Mouse (Mus musculus) stomach, embryonic 15.5 days (tissue): Measurements from ENCODE around the gene Paqr9. TPM values are rescaled to one million over a fixed set of nuclear protein-coding genes. Genes with fewer than 3 reads are reported as not detected.

Experiments used
- ATAC-seq: fragments of 200-750 bp; cut with Nextera tagmentation; 2 replicates; pipeline ENCODE4 v1.8.0; 2017; ENCODE audit warnings: low read depth, moderate number of reproducible peaks, moderate TSS enrichment; ENCODE audit not compliant: insufficient read depth, low FRiP score
- H3K27ac ChIP-seq: fragments of 300-500 bp; sonication (generic); 2 replicates; pipeline ENCODE4 v1.5.1; 2015; ENCODE audit warnings: mild to moderate bottlenecking, inconsistent platforms
- H3K27me3 ChIP-seq: fragments of 300-500 bp; sonication (generic); replicated peaks from 2 replicates; pipeline ENCODE4 v1.6.1; 2015; ENCODE audit warnings: inconsistent platforms
- H3K36me3 ChIP-seq: fragments of 300-500 bp; sonication (generic); 2 replicates; pipeline ENCODE4 v1.6.1; 2015; ENCODE audit warnings: inconsistent platforms
- H3K4me1 ChIP-seq: fragments of 300-500 bp; sonication (generic); 2 replicates; pipeline ENCODE4 v1.6.1; 2015; ENCODE audit warnings: inconsistent platforms
- H3K4me2 ChIP-seq: fragments of 300-500 bp; sonication (generic); 2 replicates; pipeline ENCODE4 v1.6.1; 2015; ENCODE audit warnings: mild to moderate bottlenecking, inconsistent platforms
- H3K4me3 ChIP-seq: fragments of 300-500 bp; sonication (generic); replicated peaks from 2 replicates; pipeline ENCODE4 v1.5.1; 2015; ENCODE audit warnings: inconsistent platforms
- H3K9ac ChIP-seq: fragments of 300-500 bp; sonication (generic); 2 replicates; pipeline ENCODE4 v1.6.1; 2015; ENCODE audit warnings: inconsistent platforms
- H3K9me3 ChIP-seq: fragments of 300-500 bp; sonication (generic); 2 replicates; pipeline ENCODE4 v1.6.1; 2016; ENCODE audit warnings: inconsistent platforms
- WGBS: fragments of 180-500 bp; shearing (Covaris S2); methylation state at CpG from one replicate; pipeline ENCODE4 v1.1.7; 2015; 5-methylcytosine and 5-hydroxymethylcytosine counted together
- polyA plus RNA-seq: library from polyadenylated mRNA; unstranded; fragments of >200 nt; fragmentation: Nextera tagmentation; extraction: Ambion mirVana; gene quantifications from 2 replicates; pipeline ENCODE4 v1.2.1, GENCODE M21; 2015

Gene Paqr9
- polyA plus RNA-seq, 1 experiment from 2014 or later: 1.3 TPM

GRCm38 (mm10) chr9:95588070-95588469 lies 28.6 kb downstream of the Paqr9 start:
- 89% methylated on average over 7 of the region's 7 CpGs for WGBS
- Histone ChIP-seq H3K4me3 (no peak overlapping the region), H3K9me3 (no peaks in the 10 kb centered on the region), H3K9ac (no peak overlapping the region), H3K27ac (no peak overlapping the region), H3K4me1 (no peaks in the 10 kb centered on the region), H3K4me2 (no peak overlapping the region), H3K36me3 (no peaks in the 10 kb centered on the region), H3K27me3 (no peaks in the 10 kb centered on the region)
- no peak; the same call in 1 of the 2 replicates for ATAC-seq

DNA sequence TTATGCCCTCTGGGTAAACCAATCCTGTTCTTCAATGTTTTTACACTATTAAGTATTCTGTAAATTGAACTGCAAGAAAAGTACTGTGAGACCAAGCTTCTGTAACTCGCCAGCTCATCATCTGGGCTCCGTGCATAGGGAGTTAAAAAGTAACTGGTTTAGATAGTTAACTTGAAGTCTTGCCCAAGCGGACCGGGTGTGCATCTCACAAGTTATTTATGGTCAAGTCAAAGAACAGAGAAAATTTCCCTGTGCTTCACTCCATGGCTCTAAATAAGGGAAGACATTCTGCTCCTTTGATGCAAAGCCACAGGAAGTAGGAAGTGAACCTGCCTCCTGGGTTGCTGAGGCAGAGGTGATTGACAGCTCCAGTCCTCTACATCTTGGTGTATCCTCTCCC lies 34.8 kb downstream of the Paqr9 start:
- no peaks in the 10 kb centered on the region for H3K4me1 ChIP-seq
- no peak overlapping the region for H3K4me3 ChIP-seq
- no peak for ATAC-seq
- H3K36me3 ChIP-seq: no peaks in the 10 kb centered on the region
- H3K27ac ChIP-seq: no peak overlapping the region
- no peak overlapping the region for H3K9ac ChIP-seq
- H3K4me2 ChIP-seq: no peak overlapping the region
- H3K27me3 ChIP-seq: no peaks in the 10 kb centered on the region; the same call in 1 of the 2 replicates
- 75% methylated on average over 4 of the region's 4 CpGs for WGBS
- no peaks in the 10 kb centered on the region for H3K9me3 ChIP-seq

DNA sequence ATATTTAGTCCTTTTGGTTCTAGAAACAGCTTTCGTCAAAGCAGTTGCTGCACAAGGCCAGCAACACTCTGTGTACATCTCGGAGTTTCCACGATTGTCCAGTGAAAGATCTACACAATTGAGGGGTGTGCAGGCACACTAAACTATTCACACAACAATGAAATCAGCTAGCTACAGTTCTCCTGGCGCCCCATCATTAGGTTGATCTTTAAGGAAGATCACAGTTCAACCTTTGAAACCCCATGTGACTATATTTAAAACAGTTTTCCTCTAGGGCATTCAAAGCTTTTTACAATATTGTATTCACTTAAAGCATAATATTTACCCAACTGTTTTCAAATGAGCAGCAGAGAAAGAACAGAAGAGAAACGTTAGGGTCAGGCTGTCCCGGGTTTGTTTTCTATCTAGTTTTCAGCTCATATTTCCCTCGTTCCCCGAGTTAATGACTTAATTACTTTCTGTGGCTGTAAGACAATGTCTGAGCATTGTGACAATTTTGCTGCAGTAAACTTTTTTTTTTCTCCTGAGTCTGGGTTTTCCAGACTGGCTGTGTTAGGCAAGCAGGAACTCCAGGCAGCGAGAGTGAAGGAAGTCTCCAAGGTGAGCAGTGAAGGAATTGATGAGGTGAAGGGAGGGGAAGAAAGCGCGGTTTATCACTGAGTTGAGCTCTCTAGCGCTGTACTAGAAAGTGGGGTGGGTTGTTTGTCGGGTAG lies 38.2 kb downstream of the Paqr9 start:
- Histone ChIP-seq H3K36me3 (no peaks in the 10 kb centered on the region), H3K9me3 (no peaks in the 10 kb centered on the region), H3K4me2 (peak overlapping the region; percentile 36), H3K4me3 (0 out of 2 replicates have a peak overlapping the region, but pooled peaks have one; percentile 7), H3K27me3 (no peaks in the 10 kb centered on the region; the same call in 1 of the 2 replicates), H3K4me1 (no peaks in the 10 kb centered on the region), H3K9ac (no peak overlapping the region), H3K27ac (no peak overlapping the region)
- no peak for ATAC-seq
- 39% methylated on average over 13 of the region's 13 CpGs for WGBS

GRCm38 (mm10) chr9:95598179-95598721 lies 38.8 kb downstream of the Paqr9 start:
- no peaks in the 10 kb centered on the region; the same call in 1 of the 2 replicates for H3K27me3 ChIP-seq
- peak overlapping the region; percentile 36 for H3K4me2 ChIP-seq
- H3K9ac ChIP-seq: no peak overlapping the region
- ATAC-seq: no peak
- no peaks in the 10 kb centered on the region for H3K4me1 ChIP-seq
- no peaks in the 10 kb centered on the region for H3K36me3 ChIP-seq
- no peaks in the 10 kb centered on the region for H3K9me3 ChIP-seq
- no peak overlapping the region for H3K27ac ChIP-seq
- 36% methylated on average over 19 of the region's 19 CpGs for WGBS
- 0 out of 2 replicates have a peak overlapping the region, but pooled peaks have one; percentile 7 for H3K4me3 ChIP-seq

DNA sequence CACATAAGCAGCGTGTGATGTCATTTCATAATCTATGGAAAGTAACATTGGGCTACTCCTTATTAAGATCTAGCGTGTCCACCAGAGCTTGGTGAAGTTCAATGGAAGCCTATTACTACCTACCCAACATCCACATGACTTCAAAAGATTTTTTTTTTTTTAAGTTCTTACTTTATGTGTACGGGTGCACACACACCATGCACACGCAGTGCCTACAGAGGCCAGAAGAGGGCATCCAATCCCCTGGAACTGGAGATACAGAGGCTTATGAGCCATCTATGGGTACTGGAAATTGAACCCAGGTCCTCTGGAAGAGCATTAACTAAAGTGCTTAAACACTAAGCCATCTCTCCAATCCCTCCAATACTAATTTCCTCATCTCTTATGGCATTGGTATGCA lies 39.9 kb downstream of the Paqr9 start:
- Histone ChIP-seq H3K4me2 (no peak overlapping the region), H3K4me3 (no peak overlapping the region), H3K4me1 (no peaks in the 10 kb centered on the region), H3K36me3 (no peaks in the 10 kb centered on the region), H3K9me3 (no peaks in the 10 kb centered on the region), H3K9ac (no peak overlapping the region), H3K27ac (no peak overlapping the region), H3K27me3 (no peaks in the 10 kb centered on the region; the same call in 1 of the 2 replicates)
- WGBS: 81% methylated on average over 4 of the region's 4 CpGs
- no peak for ATAC-seq

DNA sequence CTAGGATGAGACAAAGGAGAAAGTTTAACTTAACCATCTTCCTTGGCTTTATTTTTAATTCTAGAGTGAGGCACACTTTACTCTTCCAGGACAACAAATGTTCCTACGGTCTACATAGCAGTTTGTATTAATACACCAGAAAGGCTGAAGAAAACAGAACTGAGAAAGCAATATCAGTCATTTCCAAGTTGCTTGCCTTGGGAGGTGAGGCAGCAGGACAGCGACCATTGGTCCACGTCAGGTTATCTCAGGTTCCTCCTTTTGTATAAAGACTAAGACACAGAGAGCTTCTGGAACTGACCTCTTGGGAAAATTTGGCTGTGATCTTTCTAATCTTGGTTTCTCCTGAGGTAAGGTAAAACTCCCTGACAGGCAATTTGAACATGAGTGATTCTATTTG lies 43.4 kb downstream of the Paqr9 start:
- Histone ChIP-seq H3K27ac (no peak overlapping the region), H3K9ac (no peak overlapping the region), H3K27me3 (no peaks in the 10 kb centered on the region; the same call in 1 of the 2 replicates), H3K4me1 (no peaks in the 10 kb centered on the region), H3K36me3 (no peaks in the 10 kb centered on the region), H3K9me3 (no peaks in the 10 kb centered on the region), H3K4me3 (no peak overlapping the region), H3K4me2 (no peak overlapping the region)
- WGBS: 64% methylated on average over 3 of the region's 3 CpGs
- no peak for ATAC-seq

DNA sequence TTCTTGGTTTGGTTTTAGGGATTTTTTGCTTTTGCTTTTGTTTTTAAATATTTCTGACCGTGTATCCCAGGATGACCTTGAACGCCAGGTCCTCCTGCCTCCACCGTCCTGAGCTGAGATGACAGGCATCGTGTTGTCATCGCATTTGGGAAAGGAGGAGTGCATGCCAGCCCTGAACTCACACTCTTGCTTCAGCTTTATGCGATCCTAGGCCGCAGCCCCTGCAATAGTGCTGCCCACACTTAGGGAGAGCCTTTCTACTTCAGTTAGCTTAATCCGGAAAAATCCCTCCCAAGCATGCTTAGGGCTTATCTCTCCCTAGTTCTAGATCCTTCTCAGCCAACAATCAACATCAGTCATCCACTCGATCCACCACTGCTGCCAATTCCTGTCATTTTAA lies 43.9 kb downstream of the Paqr9 start:
- Histone ChIP-seq H3K4me2 (no peak overlapping the region), H3K4me1 (no peaks in the 10 kb centered on the region), H3K9ac (no peak overlapping the region), H3K27me3 (no peaks in the 10 kb centered on the region; the same call in 1 of the 2 replicates), H3K4me3 (no peak overlapping the region), H3K27ac (no peak overlapping the region), H3K36me3 (no peaks in the 10 kb centered on the region), H3K9me3 (no peaks in the 10 kb centered on the region)
- no peak for ATAC-seq
- 79% methylated on average over 9 of the region's 9 CpGs for WGBS

GRCm38 (mm10) chr9:95607196-95607595 lies 47.7 kb downstream of the Paqr9 start:
- Histone ChIP-seq H3K4me2 (no peak overlapping the region), H3K27me3 (no peaks in the 10 kb centered on the region), H3K9ac (no peak overlapping the region), H3K36me3 (no peaks in the 10 kb centered on the region), H3K27ac (no peak overlapping the region), H3K4me1 (no peaks in the 10 kb centered on the region), H3K4me3 (no peak overlapping the region), H3K9me3 (no peaks in the 10 kb centered on the region)
- no peak for ATAC-seq
- WGBS: 63% methylated on average over 5 of the region's 5 CpGs

DNA sequence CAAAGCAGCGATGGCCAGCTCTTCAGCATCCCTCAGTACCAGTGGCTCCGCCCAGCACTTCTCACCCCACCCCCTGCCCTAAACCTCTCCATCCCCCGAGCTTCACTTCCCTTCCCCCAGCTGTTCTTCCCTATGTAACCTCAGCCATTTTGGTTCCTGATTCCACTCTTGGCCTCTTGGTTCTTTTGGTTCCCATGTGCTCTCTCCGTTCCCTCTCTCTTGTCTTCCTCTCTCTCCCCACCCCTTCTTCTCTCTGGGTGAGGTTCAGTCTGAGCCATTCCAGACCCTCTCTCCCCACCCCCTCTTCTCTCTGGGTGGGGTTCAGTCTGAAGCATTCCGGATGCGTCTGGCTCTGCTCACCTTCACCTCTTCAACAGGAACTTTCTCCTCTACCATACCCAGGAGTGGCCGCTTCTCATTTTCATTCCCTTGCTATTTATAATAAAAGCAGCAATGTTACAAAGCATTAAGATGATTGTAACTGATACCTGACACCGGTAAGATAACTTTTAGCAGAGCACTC lies 52.9 kb downstream of the Paqr9 start:
- WGBS: 78% methylated on average over 8 of the region's 8 CpGs
- Histone ChIP-seq H3K27ac (no peak overlapping the region), H3K9me3 (no peaks in the 10 kb centered on the region), H3K36me3 (no peaks in the 10 kb centered on the region), H3K4me1 (no peaks in the 10 kb centered on the region), H3K4me3 (no peak overlapping the region), H3K9ac (no peak overlapping the region), H3K4me2 (no peak overlapping the region), H3K27me3 (no peaks in the 10 kb centered on the region)
- ATAC-seq: no peak

DNA sequence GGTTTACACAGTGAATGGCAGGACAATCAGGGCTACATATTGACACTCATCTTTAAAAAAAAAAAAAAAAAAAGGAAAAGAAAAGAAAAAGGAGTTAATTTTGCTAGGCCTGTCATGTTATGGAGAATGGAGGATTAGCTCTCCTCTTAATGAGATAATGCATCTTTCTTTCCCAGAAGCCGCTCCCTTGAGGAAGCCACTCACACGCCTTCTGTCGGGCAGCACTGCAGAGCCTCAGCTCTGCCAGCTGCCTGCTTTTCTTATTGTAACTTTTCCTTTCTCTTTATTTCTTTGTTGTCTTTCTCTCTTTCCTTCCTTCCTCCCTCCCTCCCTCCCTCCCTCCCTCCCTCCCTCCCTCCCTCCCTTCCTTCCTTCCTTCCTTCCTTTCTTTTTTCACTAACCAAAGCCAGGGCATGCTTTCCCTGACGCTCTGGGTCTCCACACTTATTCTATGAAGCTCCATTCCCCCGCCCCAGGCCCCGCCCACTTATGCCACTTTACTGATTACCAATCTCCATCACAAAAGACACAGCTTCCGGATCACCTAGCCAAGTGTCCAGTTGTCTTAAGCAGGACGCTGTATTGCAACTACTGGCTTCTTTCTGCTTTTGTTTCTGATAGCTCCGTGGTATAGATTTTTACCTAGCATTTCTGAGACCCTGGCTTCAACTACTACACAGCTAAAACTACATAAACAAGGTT lies 54.1 kb downstream of the Paqr9 start:
- no peak for ATAC-seq
- no peak overlapping the region for H3K4me3 ChIP-seq
- no peaks in the 10 kb centered on the region for H3K27me3 ChIP-seq
- WGBS: 25% methylated on average over 9 of the region's 9 CpGs
- no peak overlapping the region for H3K4me2 ChIP-seq
- H3K9ac ChIP-seq: no peak overlapping the region
- H3K27ac ChIP-seq: no peak overlapping the region
- no peaks in the 10 kb centered on the region for H3K36me3 ChIP-seq
- H3K9me3 ChIP-seq: no peaks in the 10 kb centered on the region
- H3K4me1 ChIP-seq: no peaks in the 10 kb centered on the region

GRCm38 (mm10) chr9:95614861-95615615 lies 55.6 kb downstream of the Paqr9 start:
- no peak for ATAC-seq
- Histone ChIP-seq H3K9me3 (no peaks in the 10 kb centered on the region), H3K4me1 (no peaks in the 10 kb centered on the region), H3K4me3 (no peak overlapping the region), H3K9ac (no peak overlapping the region), H3K4me2 (no peak overlapping the region), H3K36me3 (no peaks in the 10 kb centered on the region), H3K27me3 (no peaks in the 10 kb centered on the region), H3K27ac (no peak overlapping the region)
- whole genome bisulfite sequencing: 76% methylated on average over 14 of the region's 14 CpGs
